Mouse (Mus musculus) embryonic facial prominence, embryonic 12.5 days (tissue): ENCODE data around the gene Limk1. TPM values are rescaled to one million over a fixed set of nuclear protein-coding genes. Genes with fewer than 3 reads are reported as not detected.

ENCODE experiments used
- ATAC-seq: fragments of 200-750 bp; cut with Nextera tagmentation; 2 replicates; pipeline ENCODE4 v1.8.0; 2017; ENCODE audit not compliant: insufficient number of reproducible peaks, insufficient read depth, low FRiP score, low TSS enrichment
- H3K27ac ChIP-seq: fragments of 300-500 bp; sonication (generic); 2 replicates; pipeline ENCODE4 v1.5.1; 2016; ENCODE audit warnings: mild to moderate bottlenecking
- H3K27me3 ChIP-seq: fragments of 300-500 bp; sonication (generic); 2 replicates; pipeline ENCODE4 v1.6.1; 2016; ENCODE audit warnings: mild to moderate bottlenecking, moderate library complexity
- H3K36me3 ChIP-seq: fragments of 300-500 bp; sonication (generic); 2 replicates; pipeline ENCODE4 v1.6.1; 2016; ENCODE audit warnings: mild to moderate bottlenecking
- H3K4me1 ChIP-seq: fragments of 300-500 bp; sonication (generic); 2 replicates; pipeline ENCODE4 v1.6.1; 2016
- H3K4me2 ChIP-seq: fragments of 300-500 bp; sonication (generic); replicated peaks from 2 replicates; pipeline ENCODE4 v1.6.1; 2016; ENCODE audit warnings: mild to moderate bottlenecking, moderate library complexity
- H3K4me3 ChIP-seq: fragments of 300-500 bp; sonication (generic); 2 replicates; pipeline ENCODE4 v1.5.1; 2016; ENCODE audit warnings: mild to moderate bottlenecking
- H3K9ac ChIP-seq: fragments of 300-500 bp; sonication (generic); 2 replicates; pipeline ENCODE4 v1.6.1; 2016; ENCODE audit warnings: mild to moderate bottlenecking, moderate library complexity
- H3K9me3 ChIP-seq: fragments of 300-500 bp; sonication (generic); 2 replicates; pipeline ENCODE4 v1.6.1; 2016; ENCODE audit warnings: mild to moderate bottlenecking, moderate library complexity
- WGBS: fragments of 180-500 bp; shearing (Covaris S2); methylation state at CpG from one replicate; pipeline ENCODE4 v1.1.7; 2016; 5-methylcytosine and 5-hydroxymethylcytosine counted together
- polyA plus RNA-seq: library from polyadenylated mRNA; unstranded; fragments of >200 nt; fragmentation: Nextera tagmentation; extraction: Ambion mirVana; gene quantifications from 2 replicates; pipeline ENCODE4 v1.2.1, GENCODE M21; 2016

Limk1 gene
- 12.3 and 13.8 TPM in 2 replicates for polyA plus RNA-seq

DNA sequence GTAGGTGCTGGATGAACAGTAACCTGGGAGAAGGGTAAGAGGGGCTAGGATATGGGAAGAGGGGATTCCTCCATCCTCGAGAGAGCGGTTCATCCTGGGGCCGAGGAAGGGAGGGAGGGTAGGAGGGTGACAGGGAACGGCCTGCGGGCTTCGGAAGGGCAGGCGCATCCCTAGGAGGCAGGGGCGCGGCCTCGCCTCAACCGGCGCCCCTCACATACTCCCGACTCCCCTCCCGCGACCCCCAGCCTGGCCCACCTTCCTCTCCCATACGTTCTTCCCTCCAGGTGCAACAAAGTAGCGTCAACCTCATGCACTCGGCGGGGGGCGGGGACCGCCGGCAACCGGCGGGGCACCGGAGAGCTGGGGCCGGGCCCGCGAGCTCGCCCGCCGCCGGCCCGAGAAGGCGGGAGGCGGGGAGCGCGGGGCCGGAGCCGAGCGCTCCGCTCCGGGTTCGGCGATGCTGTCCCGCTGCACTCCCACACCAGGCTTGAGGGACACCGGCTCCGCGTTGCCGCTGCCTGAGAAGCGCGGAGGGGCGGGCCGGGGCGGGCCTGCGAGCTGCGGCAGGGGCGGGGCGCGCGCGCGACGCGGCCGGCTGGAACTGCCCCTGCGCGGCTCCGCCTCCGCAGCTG, at the start of gene Limk1:
Gene Limk1, minus strand, starts transcription at position 513 of the 632 bp plus-strand sequence.
- peak within 1 kb of the TSS; percentile 87 for H3K4me2 ChIP-seq
- peaks cover 29% of the 10 kb centered on the region; the same call in 1 of the 2 replicates for H3K36me3 ChIP-seq
- H3K9me3 ChIP-seq, result no peaks in the 10 kb centered on the region
- ATAC-seq, result no peak; the same call in 1 of the 2 replicates
- 0 out of 2 replicates have a peak, but pooled peaks cover 3% of the 10 kb centered on the region for H3K27me3 ChIP-seq
- WGBS, result under 1% methylated on average over 65 of the region's 69 CpGs
- H3K4me1 ChIP-seq, result peaks cover 11% of the 10 kb centered on the region
- H3K4me3 ChIP-seq, result peak within 1 kb of the TSS; percentile 63
- peak within 1 kb of the TSS; percentile 71 for H3K9ac ChIP-seq
- peak within 1 kb of the TSS; percentile 76 for H3K27ac ChIP-seq

DNA sequence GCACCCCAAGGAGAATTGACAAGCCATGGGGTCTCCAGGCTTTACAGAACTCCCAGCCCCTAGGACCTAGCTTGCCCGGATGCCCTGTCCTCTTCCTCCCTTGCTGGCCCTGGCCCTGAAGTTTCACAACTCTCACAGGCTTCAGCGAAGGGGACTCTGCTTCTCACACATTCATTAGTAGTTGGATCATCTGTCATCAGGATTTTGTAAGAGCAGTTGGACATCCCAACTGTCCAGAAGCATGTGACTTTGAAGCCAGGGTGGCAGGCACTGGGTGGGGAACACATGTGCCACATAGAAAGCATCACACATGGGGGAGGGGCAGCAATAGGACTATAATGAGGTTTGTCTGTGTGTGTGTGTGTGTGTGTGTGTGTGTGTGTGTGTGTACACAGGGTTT, 46.5 kb upstream of the Limk1 start:
- ATAC-seq, result no peak
- 79% methylated on average over 2 of the region's 2 CpGs for WGBS
- H3K36me3 ChIP-seq, result no peaks in the 10 kb centered on the region
- H3K27ac ChIP-seq, result no peak overlapping the region
- H3K9ac ChIP-seq, result no peak overlapping the region
- H3K9me3 ChIP-seq, result no peaks in the 10 kb centered on the region
- no peak overlapping the region for H3K4me3 ChIP-seq
- no peaks in the 10 kb centered on the region for H3K27me3 ChIP-seq
- H3K4me1 ChIP-seq, result peaks cover 4% of the 10 kb centered on the region; the same call in 1 of the 2 replicates
- H3K4me2 ChIP-seq, result no peak overlapping the region

DNA sequence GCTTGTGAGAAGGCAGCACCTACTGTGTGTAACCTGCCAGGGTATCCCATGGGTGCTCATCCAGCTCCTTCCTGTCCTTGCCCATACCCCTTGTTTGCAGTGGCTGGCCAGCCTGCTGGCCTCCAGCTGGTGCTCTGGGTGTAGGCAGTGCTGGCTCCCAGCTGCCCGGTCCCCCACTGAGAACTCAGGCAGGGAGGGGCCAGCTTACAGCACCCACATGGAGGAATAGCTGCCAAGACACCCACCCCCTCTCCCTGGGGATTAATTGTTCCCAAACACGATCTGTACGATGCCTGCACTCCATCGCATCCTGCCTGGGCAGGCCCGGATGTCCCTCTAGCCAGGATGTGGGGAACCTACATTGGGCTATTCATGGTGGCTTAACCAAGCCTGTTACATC, 45.7 kb upstream of the Limk1 start:
- 79% methylated on average over 5 of the region's 5 CpGs for WGBS
- H3K27me3 ChIP-seq, result no peaks in the 10 kb centered on the region
- H3K4me3 ChIP-seq, result no peak overlapping the region
- H3K9ac ChIP-seq, result no peak overlapping the region
- H3K9me3 ChIP-seq, result no peaks in the 10 kb centered on the region
- 0 out of 2 replicates have a peak, but pooled peaks cover 4% of the 10 kb centered on the region for H3K4me1 ChIP-seq
- no peak overlapping the region for H3K27ac ChIP-seq
- ATAC-seq, result no peak
- no peak overlapping the region for H3K4me2 ChIP-seq
- H3K36me3 ChIP-seq, result no peaks in the 10 kb centered on the region

DNA sequence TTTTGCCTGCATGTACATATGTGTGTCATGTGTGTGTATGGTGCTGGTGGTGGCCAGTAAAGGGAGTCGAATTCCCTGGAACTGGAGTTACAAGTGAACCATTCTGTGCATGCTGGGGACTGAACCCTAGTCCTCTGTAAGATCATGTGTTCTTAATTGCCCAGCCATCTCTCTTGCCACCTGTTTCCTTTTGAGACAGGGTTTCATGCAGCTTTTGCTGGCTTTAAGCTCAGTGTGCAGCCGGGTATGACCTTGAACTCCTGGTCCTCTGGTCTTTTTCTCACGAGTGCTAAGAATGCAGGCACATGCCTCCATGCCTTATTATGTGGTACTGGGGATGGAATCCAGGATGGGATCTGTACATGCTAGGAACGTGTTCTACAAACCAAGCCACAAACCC, 44.8 kb upstream of the Limk1 start:
- H3K9me3 ChIP-seq, result no peaks in the 10 kb centered on the region
- no peak overlapping the region for H3K4me3 ChIP-seq
- H3K4me2 ChIP-seq, result no peak overlapping the region
- 0 out of 2 replicates have a peak, but pooled peaks cover 2% of the 10 kb centered on the region for H3K36me3 ChIP-seq
- H3K9ac ChIP-seq, result no peak overlapping the region
- H3K27me3 ChIP-seq, result no peaks in the 10 kb centered on the region
- WGBS, result 54% methylated on average over 4 of the region's 4 CpGs
- H3K4me1 ChIP-seq, result peaks cover 8% of the 10 kb centered on the region; the same call in 1 of the 2 replicates
- H3K27ac ChIP-seq, result no peak overlapping the region
- ATAC-seq, result no peak

DNA sequence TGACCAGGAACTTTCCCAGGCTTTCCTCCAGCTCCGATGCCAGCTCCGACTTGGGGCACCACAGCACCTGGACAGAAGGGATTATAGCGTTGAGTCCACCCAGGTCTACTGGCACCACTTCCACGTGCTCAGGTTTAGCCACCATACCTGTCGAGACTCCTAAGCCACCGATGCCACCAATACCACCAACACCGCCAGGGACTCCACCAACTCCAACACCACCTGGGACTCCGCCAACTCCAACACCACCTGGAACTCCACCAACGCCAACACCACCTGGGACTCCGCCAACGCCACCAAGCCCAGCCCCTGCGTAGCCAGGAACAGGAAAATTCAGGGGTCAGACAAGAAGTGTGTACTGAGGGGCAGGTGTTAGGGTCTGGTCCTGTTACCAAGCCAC, 40.7 kb upstream of the Limk1 start:
- H3K27me3 ChIP-seq, result no peaks in the 10 kb centered on the region
- H3K27ac ChIP-seq, result no peak overlapping the region
- no peak overlapping the region for H3K9ac ChIP-seq
- no peak overlapping the region for H3K4me2 ChIP-seq
- 0 out of 2 replicates have a peak, but pooled peaks cover 2% of the 10 kb centered on the region for H3K36me3 ChIP-seq
- H3K9me3 ChIP-seq, result no peaks in the 10 kb centered on the region
- no peak for ATAC-seq
- WGBS, result 90% methylated on average over 12 of the region's 12 CpGs
- H3K4me3 ChIP-seq, result no peak overlapping the region
- peaks cover 9% of the 10 kb centered on the region; the same call in 1 of the 2 replicates for H3K4me1 ChIP-seq

DNA sequence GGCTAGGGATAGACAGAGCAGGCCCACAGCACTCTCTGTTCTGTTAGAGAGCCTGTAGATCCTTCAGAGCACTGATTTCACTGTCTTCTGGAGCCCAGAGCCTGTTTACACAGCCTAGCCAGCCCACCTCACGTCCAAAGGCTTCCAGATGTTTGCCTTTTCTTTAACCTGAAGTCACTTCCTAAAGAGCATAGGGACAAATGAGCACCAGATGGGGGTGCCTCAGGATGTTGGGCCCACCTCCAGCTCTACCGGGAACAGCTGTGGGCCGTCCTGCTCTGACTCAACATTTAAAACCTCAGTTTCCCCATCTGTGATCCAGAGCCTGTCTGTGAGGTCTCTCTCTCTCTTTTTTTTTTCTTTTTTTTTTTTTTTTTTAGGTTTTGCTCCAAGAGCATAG, 40.1 kb upstream of the Limk1 start:
- peak; percentile 56; the same call in 1 of the 2 replicates for ATAC-seq
- WGBS, result 30% methylated on average over 3 of the region's 3 CpGs
- Histone ChIP-seq H3K9ac (no peak overlapping the region), H3K4me2 (no peak overlapping the region), H3K36me3 (0 out of 2 replicates have a peak, but pooled peaks cover 2% of the 10 kb centered on the region), H3K4me1 (peaks cover 7% of the 10 kb centered on the region; the same call in 1 of the 2 replicates), H3K27me3 (no peaks in the 10 kb centered on the region), H3K4me3 (no peak overlapping the region), H3K27ac (peak overlapping the region; percentile 75), H3K9me3 (no peaks in the 10 kb centered on the region)

DNA sequence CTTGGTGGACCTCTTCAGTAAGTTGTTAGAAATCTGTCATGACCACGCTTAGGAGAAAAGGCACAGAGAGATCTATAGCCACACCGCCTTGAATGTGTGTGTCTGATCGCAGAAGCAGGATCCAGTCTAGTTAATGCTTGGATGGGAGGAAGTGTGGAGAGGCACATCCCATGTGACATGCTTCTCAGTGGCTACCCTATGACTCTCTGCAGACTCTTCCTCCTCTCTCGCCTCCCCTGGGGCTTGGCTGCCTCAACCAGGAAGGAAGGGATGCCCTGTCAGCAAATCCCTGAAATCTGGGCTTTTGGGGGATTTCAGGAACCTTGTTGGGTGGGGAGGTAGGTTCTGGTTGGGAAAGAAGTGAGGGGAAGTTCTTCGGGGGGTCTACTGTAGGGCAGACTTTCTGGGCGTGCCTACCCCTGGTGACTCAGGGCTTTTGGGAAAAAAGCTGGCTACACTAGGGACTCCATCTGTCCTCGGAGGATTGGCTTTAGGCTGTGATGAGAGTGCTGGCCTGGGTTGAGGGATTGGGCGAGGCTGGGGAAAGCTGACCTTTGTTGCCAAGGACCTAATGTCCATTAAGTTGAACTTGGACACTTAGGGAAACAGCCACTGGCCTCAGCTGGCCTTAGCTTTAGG, 38.7 kb upstream of the Limk1 start:
- 88% methylated on average over 8 of the region's 8 CpGs for WGBS
- no peaks in the 10 kb centered on the region for H3K27me3 ChIP-seq
- H3K9me3 ChIP-seq, result no peaks in the 10 kb centered on the region
- H3K4me2 ChIP-seq, result no peak overlapping the region
- no peak overlapping the region for H3K9ac ChIP-seq
- 0 out of 2 replicates have a peak, but pooled peaks cover 2% of the 10 kb centered on the region for H3K36me3 ChIP-seq
- H3K27ac ChIP-seq, result no peak overlapping the region
- ATAC-seq, result no peak
- H3K4me3 ChIP-seq, result no peak overlapping the region
- H3K4me1 ChIP-seq, result peaks cover 7% of the 10 kb centered on the region; the same call in 1 of the 2 replicates

DNA sequence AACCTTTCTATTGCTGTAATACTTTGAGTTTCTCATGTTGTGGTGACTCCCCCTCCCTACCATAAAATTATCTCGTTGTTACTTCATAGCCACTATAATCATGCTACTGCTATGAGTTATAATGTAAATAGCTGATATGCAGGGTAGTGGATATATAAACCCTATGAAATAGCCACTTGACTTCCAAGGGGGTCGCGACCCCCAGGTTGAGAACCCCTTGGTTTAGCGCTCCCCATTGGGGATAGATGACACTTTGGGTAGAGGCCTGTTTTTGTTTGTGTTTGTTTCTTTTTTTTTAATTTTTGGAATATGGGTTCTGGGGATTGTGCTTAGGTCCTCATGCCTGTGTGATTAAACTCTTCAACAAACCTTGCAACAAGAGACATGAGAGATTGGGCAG, 36.9 kb upstream of the Limk1 start:
- H3K4me1 ChIP-seq, result peaks cover 7% of the 10 kb centered on the region; the same call in 1 of the 2 replicates
- WGBS, result 72% methylated on average over 4 of the region's 4 CpGs
- no peaks in the 10 kb centered on the region for H3K9me3 ChIP-seq
- H3K27me3 ChIP-seq, result no peaks in the 10 kb centered on the region
- no peak for ATAC-seq
- H3K27ac ChIP-seq, result no peak overlapping the region
- 0 out of 2 replicates have a peak, but pooled peaks cover 2% of the 10 kb centered on the region for H3K36me3 ChIP-seq
- no peak overlapping the region for H3K4me3 ChIP-seq
- H3K9ac ChIP-seq, result no peak overlapping the region
- H3K4me2 ChIP-seq, result no peak overlapping the region

DNA sequence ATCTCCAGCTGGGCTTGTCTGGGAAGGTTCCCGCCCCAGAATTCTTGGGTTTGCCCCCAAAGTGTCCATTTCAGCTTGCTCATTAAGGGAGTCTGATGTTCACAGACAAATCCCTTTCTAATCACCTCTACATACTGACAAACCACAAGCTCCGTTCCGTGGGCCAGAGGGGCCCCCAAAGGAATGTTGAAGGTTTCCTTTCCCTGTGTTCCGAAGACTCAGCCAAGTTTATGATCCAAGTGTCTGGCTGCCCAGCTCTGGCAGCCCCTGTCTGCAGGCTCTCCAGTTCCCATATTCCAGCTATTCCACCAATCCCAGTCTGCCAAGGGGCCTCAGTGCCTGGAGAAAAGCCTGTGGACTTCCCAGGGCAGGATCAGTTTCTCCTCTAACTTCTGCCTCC, 31.7 kb upstream of the Limk1 start:
- no peaks in the 10 kb centered on the region for H3K36me3 ChIP-seq
- no peak overlapping the region for H3K9ac ChIP-seq
- H3K4me2 ChIP-seq, result no peak overlapping the region
- no peaks in the 10 kb centered on the region for H3K4me1 ChIP-seq
- no peak overlapping the region for H3K4me3 ChIP-seq
- 0 out of 2 replicates have a peak, but pooled peaks cover 2% of the 10 kb centered on the region for H3K27me3 ChIP-seq
- WGBS, result 46% methylated on average over 4 of the region's 4 CpGs
- no peaks in the 10 kb centered on the region for H3K9me3 ChIP-seq
- no peak for ATAC-seq
- H3K27ac ChIP-seq, result no peak overlapping the region

DNA sequence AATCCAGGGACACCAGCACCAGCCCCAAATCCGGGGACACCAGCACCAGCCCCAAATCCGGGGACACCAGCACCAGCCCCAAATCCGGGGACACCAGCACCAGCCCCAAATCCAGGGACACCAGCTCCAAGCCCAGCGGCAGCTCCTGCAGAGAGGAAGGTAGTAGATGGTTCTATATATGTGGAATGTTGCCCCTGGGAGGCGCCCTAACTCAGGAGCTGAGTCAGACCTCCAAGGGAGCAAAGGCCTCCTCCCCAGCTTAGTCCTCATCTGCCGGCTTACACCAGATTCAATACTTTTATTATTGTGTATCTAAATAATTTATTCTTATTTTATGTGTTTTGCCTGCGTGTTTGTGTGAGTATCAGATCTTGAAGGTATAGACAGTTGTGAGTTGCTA, 22.7 kb upstream of the Limk1 start:
- no peak overlapping the region for H3K9ac ChIP-seq
- no peaks in the 10 kb centered on the region for H3K4me1 ChIP-seq
- no peak for ATAC-seq
- H3K9me3 ChIP-seq, result no peaks in the 10 kb centered on the region
- WGBS, result 63% methylated on average over 7 of the region's 7 CpGs
- H3K4me2 ChIP-seq, result no peak overlapping the region
- H3K27ac ChIP-seq, result no peak overlapping the region
- H3K36me3 ChIP-seq, result 0 out of 2 replicates have a peak, but pooled peaks cover 3% of the 10 kb centered on the region
- H3K27me3 ChIP-seq, result 0 out of 2 replicates have a peak, but pooled peaks cover 2% of the 10 kb centered on the region
- H3K4me3 ChIP-seq, result no peak overlapping the region

DNA sequence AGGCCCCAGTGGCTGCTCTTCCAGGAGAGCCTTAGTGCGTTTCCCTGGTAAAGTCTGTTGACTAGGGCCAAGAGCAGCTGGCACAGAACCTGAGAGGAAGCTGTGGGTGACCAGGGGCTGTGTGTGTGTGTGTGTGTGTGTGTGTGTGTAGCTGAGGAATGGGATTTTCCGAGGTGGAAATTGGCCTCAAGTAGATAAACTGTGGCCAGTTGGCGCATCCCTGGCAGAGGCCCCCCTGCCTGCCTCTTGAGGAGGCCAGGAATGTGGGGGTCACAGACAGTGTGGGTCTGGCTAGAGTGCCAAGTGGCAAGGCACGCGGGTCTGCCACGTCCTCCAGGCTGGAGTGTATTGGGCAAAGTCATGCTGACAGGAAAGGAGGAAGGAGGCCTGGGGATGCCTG, 20.9 kb upstream of the Limk1 start:
- 0 out of 2 replicates have a peak, but pooled peaks have one; percentile 6 for ATAC-seq
- Histone ChIP-seq H3K9ac (no peak overlapping the region), H3K9me3 (no peaks in the 10 kb centered on the region), H3K36me3 (0 out of 2 replicates have a peak, but pooled peaks cover 3% of the 10 kb centered on the region), H3K27me3 (no peaks in the 10 kb centered on the region), H3K4me3 (no peak overlapping the region), H3K4me2 (no peak overlapping the region), H3K27ac (no peak overlapping the region), H3K4me1 (no peaks in the 10 kb centered on the region)
- WGBS, result 59% methylated on average over 6 of the region's 6 CpGs

DNA sequence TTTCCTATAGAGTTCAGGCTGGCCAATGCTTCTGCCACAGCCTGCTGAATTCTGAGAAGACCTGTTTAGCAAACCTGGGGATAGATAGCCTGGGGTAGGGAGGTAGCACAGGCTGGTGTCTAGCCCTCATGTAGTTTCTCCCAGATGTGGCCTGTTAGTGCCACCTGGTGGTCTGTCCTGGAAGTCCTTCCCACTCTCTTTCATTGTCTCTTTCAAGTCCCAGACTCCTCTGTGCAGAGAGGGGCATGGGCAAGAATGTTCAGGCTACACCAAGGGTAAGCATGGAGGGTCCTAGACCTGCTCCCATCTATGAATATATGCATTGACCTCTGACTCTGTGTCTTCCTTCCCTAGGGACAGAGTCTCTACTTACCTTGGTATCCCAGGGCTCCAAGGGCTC, 15.8 kb upstream of the Limk1 start:
- peak; percentile 77; the same call in 1 of the 2 replicates for ATAC-seq
- Histone ChIP-seq H3K4me3 (no peak overlapping the region), H3K4me1 (no peaks in the 10 kb centered on the region)

More for the DNA sequence above, 15.8 kb upstream of the Limk1 start:
- Histone ChIP-seq H3K4me2 (no peak overlapping the region), H3K9me3 (no peaks in the 10 kb centered on the region), H3K27ac (no peak overlapping the region), H3K9ac (no peak overlapping the region), H3K36me3 (0 out of 2 replicates have a peak, but pooled peaks cover 2% of the 10 kb centered on the region), H3K27me3 (no peaks in the 10 kb centered on the region; the same call in 1 of the 2 replicates)
